8 mouse cellular contexts compared by ENCODE assay signal in the genomic region with DNA sequence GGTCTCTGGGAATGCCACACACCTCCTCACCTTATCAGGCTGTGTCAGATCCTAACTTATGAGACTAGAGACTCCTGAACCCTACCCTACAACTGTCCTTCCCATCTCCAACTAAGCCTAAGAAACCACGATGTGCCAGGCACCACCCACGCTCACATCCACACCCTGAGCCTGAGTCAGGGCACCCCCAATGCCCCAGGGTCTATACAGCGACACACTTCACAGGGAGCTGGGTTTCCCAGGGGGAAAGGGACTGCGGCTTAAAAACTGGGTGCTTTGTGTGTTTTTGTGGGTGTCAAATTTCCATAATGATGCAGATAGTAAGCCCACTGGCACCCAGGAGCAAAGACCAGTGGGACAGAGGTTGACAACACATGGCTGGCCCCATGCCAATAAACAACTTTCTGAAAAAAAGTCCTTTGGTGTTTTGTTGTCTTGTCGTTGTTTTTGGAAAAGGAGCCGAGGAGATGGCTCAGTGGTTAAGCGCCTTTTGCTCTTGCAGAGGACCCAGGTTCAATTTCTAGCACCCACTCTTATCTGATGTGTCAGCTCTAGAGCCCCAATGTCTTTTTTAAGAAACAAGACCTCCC. TPM values are rescaled to one million over a fixed set of nuclear protein-coding genes. Genes with fewer than 3 reads are reported as not detected.
DNase-seq lines count a peak whose midpoint lies in the region; ATAC-seq lines count a peak whose summit lies in the region.

No protein-coding gene starts in this region.

- DNase-seq in lung, postnatal 4 days = no peak
- DNase-seq in layer of hippocampus, postnatal 14 days (ENCODE audit: low spot score in 2 of 2) = no peak
- no peak for DNase-seq in right cerebral cortex, adult 18-20 months
- no peak for DNase-seq in left cerebral cortex, postnatal 36 days (ENCODE audit: low spot score in 2 of 2)

- H3K4me1 ChIP-seq in lung, embryonic 15.5 days = peaks cover 84% of the 10 kb centered on the region
- H3K4me1 ChIP-seq in embryonic facial prominence, embryonic 13.5 days = peaks cover 91% of the 10 kb centered on the region
- peaks cover 80% of the 10 kb centered on the region for H3K4me1 ChIP-seq in intestine, embryonic 16.5 days (ENCODE audit: control insufficient read depth, insufficient read depth, low read length)
- H3K4me1 ChIP-seq in neural tube, embryonic 15.5 days = peaks cover 80% of the 10 kb centered on the region

- 65% methylated on average over 7 of the region's 7 CpGs for WGBS in lung, embryonic 15.5 days
- WGBS in embryonic facial prominence, embryonic 13.5 days = 58% methylated on average over 7 of the region's 7 CpGs
- 65% methylated on average over 7 of the region's 7 CpGs for WGBS in intestine, embryonic 16.5 days
- WGBS in neural tube, embryonic 15.5 days = 56% methylated on average over 7 of the region's 7 CpGs

- H3K27me3 ChIP-seq in lung, embryonic 15.5 days = no peaks in the 10 kb centered on the region
- H3K27me3 ChIP-seq in embryonic facial prominence, embryonic 13.5 days = no peaks in the 10 kb centered on the region
- H3K27me3 ChIP-seq in intestine, embryonic 16.5 days (replicated peaks; ENCODE audit: control insufficient read depth, insufficient read depth, low read length) = no peaks in the 10 kb centered on the region
- H3K27me3 ChIP-seq in neural tube, embryonic 15.5 days (replicated peaks) = no peaks in the 10 kb centered on the region

- H3K9me3 ChIP-seq in lung, embryonic 15.5 days = no peaks in the 10 kb centered on the region
- H3K9me3 ChIP-seq in embryonic facial prominence, embryonic 13.5 days = no peaks in the 10 kb centered on the region
- no peaks in the 10 kb centered on the region for H3K9me3 ChIP-seq in intestine, embryonic 16.5 days (ENCODE audit: control insufficient read depth, low read length)
- no peaks in the 10 kb centered on the region for H3K9me3 ChIP-seq in neural tube, embryonic 15.5 days (replicated peaks)

- no peaks in the 10 kb centered on the region; the same call in 1 of the 2 replicates for H3K36me3 ChIP-seq in lung, embryonic 15.5 days
- peaks cover 16% of the 10 kb centered on the region for H3K36me3 ChIP-seq in embryonic facial prominence, embryonic 13.5 days
- H3K36me3 ChIP-seq in intestine, embryonic 16.5 days (ENCODE audit: control insufficient read depth, insufficient read depth, low read length) = peaks cover 5% of the 10 kb centered on the region; the same call in 1 of the 2 replicates
- no peaks in the 10 kb centered on the region for H3K36me3 ChIP-seq in neural tube, embryonic 15.5 days

- H3K9ac ChIP-seq in lung, embryonic 15.5 days = no peak overlapping the region
- H3K9ac ChIP-seq in embryonic facial prominence, embryonic 13.5 days = no peak overlapping the region
- H3K9ac ChIP-seq in intestine, embryonic 16.5 days (ENCODE audit: low read depth, low read length) = peak overlapping the region; percentile 70
- no peak overlapping the region for H3K9ac ChIP-seq in neural tube, embryonic 15.5 days (replicated peaks)

- intact Hi-C loops in left cerebral cortex, postnatal 36 days (cut with DNase I) = loop anchor here (2.0 kb wide), 1 partner anchor 26 kb away; no protein-coding TSS in a partner anchor

- ATAC-seq in lung, embryonic 15.5 days (ENCODE audit: borderline replicate concordance, extremely low read depth, low FRiP score, low TSS enrichment) = no peak
- no peak for ATAC-seq in embryonic facial prominence, embryonic 13.5 days (ENCODE audit: insufficient number of reproducible peaks, insufficient read depth, low FRiP score, low TSS enrichment, low read depth)
- ATAC-seq in intestine, embryonic 16.5 days = no peak
- ATAC-seq in neural tube, embryonic 15.5 days (ENCODE audit: low FRiP score) = no peak

- H3K27ac ChIP-seq in lung, embryonic 15.5 days = peak overlapping the region; percentile 97
- H3K27ac ChIP-seq in embryonic facial prominence, embryonic 13.5 days = peak overlapping the region; percentile 95
- peak overlapping the region; percentile 99 for H3K27ac ChIP-seq in intestine, embryonic 16.5 days (ENCODE audit: low read length)
- peak overlapping the region; percentile 84 for H3K27ac ChIP-seq in neural tube, embryonic 15.5 days (replicated peaks)

- no peak overlapping the region for H3K4me3 ChIP-seq in lung, embryonic 15.5 days
- no peak overlapping the region for H3K4me3 ChIP-seq in embryonic facial prominence, embryonic 13.5 days
- no peak overlapping the region for H3K4me3 ChIP-seq in intestine, embryonic 16.5 days (ENCODE audit: low read length)
- H3K4me3 ChIP-seq in neural tube, embryonic 15.5 days (replicated peaks) = no peak overlapping the region

- H3K4me2 ChIP-seq in lung, embryonic 15.5 days = 0 out of 2 replicates have a peak overlapping the region, but pooled peaks have one; percentile 43
- H3K4me2 ChIP-seq in embryonic facial prominence, embryonic 13.5 days = no peak overlapping the region
- H3K4me2 ChIP-seq in intestine, embryonic 16.5 days (ENCODE audit: low read depth, low read length) = peak overlapping the region; percentile 51
- H3K4me2 ChIP-seq in neural tube, embryonic 15.5 days = 0 out of 2 replicates have a peak overlapping the region, but pooled peaks have one; percentile 50

RNA-seq across cellular contexts. Expression of gene Zmynd8, which starts 42.1 kb away (rescaled TPM):
- polyA plus RNA-seq in lung, embryonic 15.5 days (2015; fragmentation: Nextera tagmentation; extraction: Ambion mirVana) = 44.7 and 46.0 TPM in 2 replicates
- 61.4 and 62.3 TPM in 2 replicates for polyA plus RNA-seq in embryonic facial prominence, embryonic 13.5 days (2015; fragmentation: Nextera tagmentation; extraction: Ambion mirVana)
- polyA plus RNA-seq in intestine, embryonic 16.5 days (2015; fragmentation: Nextera tagmentation; extraction: Ambion mirVana) = 57.3 and 61.6 TPM in 2 replicates
- 79.3 and 79.5 TPM in 2 replicates for polyA plus RNA-seq in neural tube, embryonic 15.5 days (2015; fragmentation: Nextera tagmentation; extraction: Ambion mirVana)
- total RNA-seq in layer of hippocampus, postnatal 14 days (2021) = 100 to 1,000 TPM; 138 to 143 TPM
- total RNA-seq in left cerebral cortex, postnatal 36 days (2021) = 100 to 1,000 TPM; 119 to 184 TPM
